Mouse (Mus musculus) heart, embryonic 14.5 days (tissue): ENCODE data around the gene Arfip2. TPM values are rescaled to one million over a fixed set of nuclear protein-coding genes. Genes with fewer than 3 reads are reported as not detected.

Experiments used
- ATAC-seq: fragments of 200-750 bp; cut with Nextera tagmentation; 2 replicates; pipeline ENCODE4 v1.8.0; 2017; ENCODE audit warnings: low read depth, moderate TSS enrichment; ENCODE audit not compliant: insufficient number of reproducible peaks, insufficient read depth, low FRiP score
- H3K27ac ChIP-seq, 2 experiments: fragments of 200-500 bp in 1 of 2; fragments of 300-500 bp in 1 of 2; sonication (generic) in 1 of 2; replicated peaks in 1 of 2; 2 replicates each; pipeline ENCODE4 v1.5.1; 2012 to 2014; ENCODE audit warnings: low read depth in 2 of 2, low read length in 2 of 2, control low read depth in 1 of 2, mild to moderate bottlenecking in 1 of 2, mixed read lengths in 1 of 2; ENCODE audit not compliant: control insufficient read depth in 1 of 2, insufficient read depth in 1 of 2
- H3K27me3 ChIP-seq: fragments of 300-500 bp; sonication (generic); 2 replicates; pipeline ENCODE4 v1.6.1; 2014; ENCODE audit warnings: mild to moderate bottlenecking, low read length, control low read depth; ENCODE audit not compliant: control insufficient read depth, insufficient read depth
- H3K36me3 ChIP-seq: fragments of 300-500 bp; sonication (generic); 2 replicates; pipeline ENCODE4 v1.6.1; 2014; ENCODE audit warnings: mild to moderate bottlenecking, control low read depth, low read length, mixed read lengths; ENCODE audit not compliant: control insufficient read depth, insufficient read depth
- H3K4me1 ChIP-seq, 2 experiments: fragments of 200-500 bp in 1 of 2; fragments of 300-500 bp in 1 of 2; sonication (generic) in 1 of 2; 2 replicates each; pipeline ENCODE4 v1.6.1; 2012 to 2014; ENCODE audit warnings: low read length in 2 of 2, control low read depth in 1 of 2, mixed read lengths in 1 of 2; ENCODE audit not compliant: control insufficient read depth in 2 of 2, insufficient read depth in 2 of 2
- H3K4me2 ChIP-seq: fragments of 300-500 bp; sonication (generic); 2 replicates; pipeline ENCODE4 v1.6.1; 2014; ENCODE audit warnings: mild to moderate bottlenecking, low read length
- H3K4me3 ChIP-seq, 2 experiments: fragments of 200-500 bp in 1 of 2; fragments of 300-500 bp in 1 of 2; sonication (generic) in 1 of 2; 2 replicates each; pipeline ENCODE4 v1.5.1; 2012 to 2014; ENCODE audit warnings: low read length in 2 of 2, mild to moderate bottlenecking in 2 of 2, control low read depth in 1 of 2, low read depth in 1 of 2, moderate library complexity in 1 of 2; ENCODE audit not compliant: control insufficient read depth in 1 of 2, insufficient read depth in 1 of 2
- H3K9ac ChIP-seq: fragments of 300-500 bp; sonication (generic); 2 replicates; pipeline ENCODE4 v1.6.1; 2014; ENCODE audit warnings: mild to moderate bottlenecking, low read length
- H3K9me3 ChIP-seq: fragments of 300-500 bp; sonication (generic); 2 replicates; pipeline ENCODE4 v1.6.1; 2016; ENCODE audit warnings: low read length, control low read depth; ENCODE audit not compliant: control insufficient read depth
- WGBS: fragments of 180-500 bp; shearing (Covaris S2); extraction: QIAGEN DNeasy Blood & Tissue Kit; methylation state at CpG from one replicate; pipeline ENCODE4 v1.1.7; 2014; 5-methylcytosine and 5-hydroxymethylcytosine counted together
- polyA plus RNA-seq: library from polyadenylated mRNA; unstranded; fragments of >200 nt; fragmentation: Nextera tagmentation; extraction: Ambion mirVana; gene quantifications from 2 replicates; pipeline ENCODE4 v1.2.1, GENCODE M21; 2014

Arfip2 gene
- polyA plus RNA-seq, 1 experiment from 2014 or later = 49.5 TPM

GRCm38 (mm10) chr7:105625397-105625796, 14.8 kb downstream of the Arfip2 start:
- H3K9ac ChIP-seq = no peak overlapping the region
- ATAC-seq = no peak
- H3K9me3 ChIP-seq = no peaks in the 10 kb centered on the region
- peaks cover 12 to 22% of the 10 kb centered on the region in 2 experiments for H3K4me1 ChIP-seq
- H3K27ac ChIP-seq = no peak overlapping the region
- no peak overlapping the region for H3K4me2 ChIP-seq
- no peak overlapping the region for H3K4me3 ChIP-seq
- no peaks in the 10 kb centered on the region for H3K27me3 ChIP-seq
- peaks cover 53% of the 10 kb centered on the region for H3K36me3 ChIP-seq
- 72% methylated on average over 6 of the region's 6 CpGs for WGBS

DNA sequence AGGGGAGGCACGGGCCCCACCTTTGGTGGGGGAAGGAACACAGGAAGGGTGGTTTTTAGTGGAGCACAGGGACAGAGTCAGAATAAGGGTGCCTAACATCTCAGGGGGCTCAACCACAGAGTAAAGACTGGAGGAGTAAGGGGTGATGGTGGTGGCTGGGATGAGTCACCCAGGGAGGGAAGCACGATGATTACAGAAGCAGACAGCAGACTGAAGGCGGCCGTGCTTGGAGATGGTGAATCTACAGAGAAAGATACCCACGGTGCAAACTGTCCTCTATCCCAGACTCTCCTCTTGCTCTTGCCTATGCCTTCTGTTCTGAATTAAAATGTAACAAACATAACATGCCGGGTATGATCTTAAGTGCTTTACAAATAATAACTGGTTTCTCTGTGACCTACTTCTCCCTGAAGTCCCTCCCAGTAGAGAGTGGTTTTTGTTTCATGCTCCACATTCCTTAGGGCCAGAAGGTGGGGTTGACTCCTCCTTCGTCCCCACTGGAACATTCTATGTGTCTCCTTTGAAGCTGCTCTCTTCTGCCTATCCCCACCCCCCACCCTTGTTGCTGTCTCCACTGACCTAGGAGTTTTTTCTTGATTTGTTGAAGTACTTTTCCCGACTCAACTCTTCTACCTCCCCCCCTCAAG, 18.4 kb downstream of the Arfip2 start:
- Histone ChIP-seq H3K27ac (no peak overlapping the region), H3K4me3 (no peak overlapping the region), H3K36me3 (peaks cover 89% of the 10 kb centered on the region), H3K9me3 (no peaks in the 10 kb centered on the region), H3K4me1 (no peaks in the 10 kb centered on the region; a peak in 1 of 4 replicates), H3K9ac (no peak overlapping the region), H3K4me2 (no peak overlapping the region), H3K27me3 (no peaks in the 10 kb centered on the region)
- ATAC-seq = no peak
- 61% methylated on average over 8 of the region's 8 CpGs for WGBS

- no peaks in the 10 kb centered on the region for H3K27me3 ChIP-seq
- H3K36me3 ChIP-seq = peaks cover 96% of the 10 kb centered on the region
- H3K4me2 ChIP-seq = no peak overlapping the region
- H3K4me3 ChIP-seq = no peak overlapping the region
- peaks cover 0 to under 1% of the 10 kb centered on the region in 2 experiments; a peak in 2 of 4 replicates for H3K4me1 ChIP-seq
- no peaks in the 10 kb centered on the region for H3K9me3 ChIP-seq
- H3K9ac ChIP-seq = no peak overlapping the region
- no peak for ATAC-seq
- WGBS = 59% methylated on average over 4 of the region's 4 CpGs
- H3K27ac ChIP-seq = no peak overlapping the region
Measured at GRCm38 (mm10) chr7:105621053-105621452, 19.2 kb downstream of the Arfip2 start.

- Histone ChIP-seq H3K27me3 (no peaks in the 10 kb centered on the region), H3K4me2 (no peak overlapping the region), H3K9me3 (no peaks in the 10 kb centered on the region), H3K4me1 (peaks cover 0 to 7% of the 10 kb centered on the region in 2 experiments; a peak in 2 of 4 replicates), H3K27ac (no peak overlapping the region), H3K36me3 (peaks cover 99% of the 10 kb centered on the region), H3K4me3 (no peak overlapping the region), H3K9ac (no peak overlapping the region)
- ATAC-seq = no peak
- WGBS = 83% methylated on average over 3 of the region's 3 CpGs
Measured at GRCm38 (mm10) chr7:105619701-105620100, 20.5 kb downstream of the Arfip2 start.

DNA sequence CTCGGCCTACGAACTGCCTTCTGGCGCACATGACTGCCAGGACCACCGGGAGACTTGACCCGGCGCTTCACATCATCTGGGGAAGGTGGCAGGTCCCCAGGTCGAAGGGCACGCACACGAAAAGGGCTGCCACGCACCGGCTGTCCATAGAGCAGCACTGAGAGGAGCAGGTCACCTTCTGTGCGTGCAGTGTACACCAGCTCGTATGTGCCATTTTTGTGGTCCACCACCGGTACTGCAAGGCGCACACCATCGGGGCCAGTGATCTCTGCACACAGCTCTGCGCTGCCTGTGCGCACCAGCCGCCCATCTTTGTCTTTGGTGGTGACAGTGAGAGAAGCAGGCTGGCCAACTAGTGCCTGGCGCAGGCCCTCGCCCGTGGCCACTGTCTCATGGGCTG, 22.4 kb downstream of the Arfip2 start:
- H3K9ac ChIP-seq = no peak overlapping the region
- ATAC-seq = no peak
- no peak overlapping the region for H3K4me3 ChIP-seq
- H3K36me3 ChIP-seq = peaks cover 99% of the 10 kb centered on the region
- H3K27ac ChIP-seq = no peak overlapping the region
- peaks cover 0 to 7% of the 10 kb centered on the region in 2 experiments; a peak in 2 of 4 replicates for H3K4me1 ChIP-seq
- H3K9me3 ChIP-seq = no peaks in the 10 kb centered on the region
- H3K4me2 ChIP-seq = no peak overlapping the region
- WGBS = 92% methylated on average over 22 of the region's 22 CpGs
- no peaks in the 10 kb centered on the region for H3K27me3 ChIP-seq

DNA sequence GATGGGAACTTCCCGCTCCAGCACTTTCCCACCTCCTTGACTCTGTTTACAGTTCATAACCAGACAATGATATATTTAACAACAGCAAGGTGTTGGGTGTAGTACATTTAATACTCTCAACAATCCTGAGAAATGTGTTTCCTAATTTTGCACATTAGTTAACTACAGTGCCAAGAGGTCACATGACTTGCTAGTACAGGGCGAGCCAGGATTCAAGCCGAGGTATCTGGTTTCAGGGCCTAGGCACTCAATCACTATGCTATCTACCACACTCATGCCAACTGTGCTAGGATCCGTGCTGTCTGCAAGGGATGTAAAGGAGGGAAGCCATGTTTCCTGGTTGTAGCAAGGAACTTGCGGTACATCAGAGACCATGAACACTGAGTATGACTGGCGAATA, 23.7 kb downstream of the Arfip2 start:
- no peak for ATAC-seq
- Histone ChIP-seq H3K9ac (no peak overlapping the region), H3K36me3 (peaks cover 99% of the 10 kb centered on the region)

GRCm38 (mm10) chr7:105615720-105616119, 24.5 kb downstream of the Arfip2 start:
- WGBS = 30% methylated on average over 1 of the region's 1 CpGs
- Histone ChIP-seq H3K27me3 (no peaks in the 10 kb centered on the region), H3K36me3 (peaks cover 99% of the 10 kb centered on the region), H3K27ac (no peak overlapping the region), H3K4me2 (no peak overlapping the region), H3K9ac (no peak overlapping the region), H3K4me3 (no peak overlapping the region), H3K4me1 (peaks cover 0 to 7% of the 10 kb centered on the region in 2 experiments; a peak in 2 of 4 replicates), H3K9me3 (no peaks in the 10 kb centered on the region)
- ATAC-seq = no peak

More for the DNA sequence above, 23.7 kb downstream of the Arfip2 start:
- 58% methylated on average over 6 of the region's 6 CpGs for WGBS
- no peak overlapping the region for H3K27ac ChIP-seq
- H3K4me2 ChIP-seq = no peak overlapping the region
- no peak overlapping the region for H3K4me3 ChIP-seq
- no peaks in the 10 kb centered on the region for H3K27me3 ChIP-seq
- peaks cover 0 to 7% of the 10 kb centered on the region in 2 experiments; a peak in 2 of 4 replicates for H3K4me1 ChIP-seq
- no peaks in the 10 kb centered on the region for H3K9me3 ChIP-seq

GRCm38 (mm10) chr7:105614400-105614799, 25.8 kb downstream of the Arfip2 start:
- Histone ChIP-seq H3K4me3 (no peak overlapping the region), H3K27me3 (no peaks in the 10 kb centered on the region), H3K27ac (no peak overlapping the region), H3K4me2 (no peak overlapping the region), H3K9me3 (no peaks in the 10 kb centered on the region), H3K36me3 (peaks cover 99% of the 10 kb centered on the region), H3K9ac (no peak overlapping the region), H3K4me1 (peaks cover 0 to 7% of the 10 kb centered on the region in 2 experiments; a peak in 2 of 4 replicates)
- no peak for ATAC-seq
- WGBS = 86% methylated on average over 1 of the region's 1 CpGs
